Mouse (Mus musculus) left cerebral cortex, postnatal 36 days (tissue): Measurements from ENCODE around the gene Gjc2. TPM values are rescaled to one million over a fixed set of nuclear protein-coding genes. Genes with fewer than 3 reads are reported as not detected.

Source experiments
- DNase-seq, 2 experiments: peaks; one replicate each; pipeline ENCODE4 v3.0.0; 2021 to 2022; ENCODE audit warnings: low spot score in 2 of 2, mixed read lengths in 1 of 2
- intact Hi-C: fragments of 180-260 bp; cut with DNase I; formaldehyde crosslinking; loops from one replicate; pipeline ENCODE4 v1.15.1; 2025
- total RNA-seq, 2 experiments: library from RNA; stranded (reverse); gene quantifications; 2 replicates each; pipeline ENCODE4 v1.2.3; 2021

The Gjc2 gene
- total RNA-seq, 2 experiments from 2014 or later, result 10.1 to 17.5 TPM

DNA sequence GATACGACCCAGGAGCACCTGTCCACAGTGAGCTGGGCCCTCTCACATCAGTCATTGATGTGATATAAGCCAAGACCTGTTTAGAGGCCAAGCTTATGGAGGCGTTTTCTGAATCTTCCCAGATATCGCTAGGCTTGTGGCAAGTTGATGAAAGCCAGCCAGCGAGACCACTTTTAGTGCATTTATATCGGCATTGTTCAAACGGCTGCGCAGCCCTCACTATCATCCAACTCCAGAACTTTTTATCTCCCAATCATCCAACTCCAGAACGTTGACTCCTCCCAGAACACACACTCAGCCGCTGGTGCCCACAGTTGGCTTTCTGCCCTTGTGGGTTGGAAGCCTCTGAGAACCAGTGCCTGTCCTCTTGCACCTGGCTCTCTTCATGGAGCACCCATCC lies 18.6 kb downstream of the Gjc2 start:
- intact Hi-C loops, result no loop called here
- no peak for DNase-seq

DNA sequence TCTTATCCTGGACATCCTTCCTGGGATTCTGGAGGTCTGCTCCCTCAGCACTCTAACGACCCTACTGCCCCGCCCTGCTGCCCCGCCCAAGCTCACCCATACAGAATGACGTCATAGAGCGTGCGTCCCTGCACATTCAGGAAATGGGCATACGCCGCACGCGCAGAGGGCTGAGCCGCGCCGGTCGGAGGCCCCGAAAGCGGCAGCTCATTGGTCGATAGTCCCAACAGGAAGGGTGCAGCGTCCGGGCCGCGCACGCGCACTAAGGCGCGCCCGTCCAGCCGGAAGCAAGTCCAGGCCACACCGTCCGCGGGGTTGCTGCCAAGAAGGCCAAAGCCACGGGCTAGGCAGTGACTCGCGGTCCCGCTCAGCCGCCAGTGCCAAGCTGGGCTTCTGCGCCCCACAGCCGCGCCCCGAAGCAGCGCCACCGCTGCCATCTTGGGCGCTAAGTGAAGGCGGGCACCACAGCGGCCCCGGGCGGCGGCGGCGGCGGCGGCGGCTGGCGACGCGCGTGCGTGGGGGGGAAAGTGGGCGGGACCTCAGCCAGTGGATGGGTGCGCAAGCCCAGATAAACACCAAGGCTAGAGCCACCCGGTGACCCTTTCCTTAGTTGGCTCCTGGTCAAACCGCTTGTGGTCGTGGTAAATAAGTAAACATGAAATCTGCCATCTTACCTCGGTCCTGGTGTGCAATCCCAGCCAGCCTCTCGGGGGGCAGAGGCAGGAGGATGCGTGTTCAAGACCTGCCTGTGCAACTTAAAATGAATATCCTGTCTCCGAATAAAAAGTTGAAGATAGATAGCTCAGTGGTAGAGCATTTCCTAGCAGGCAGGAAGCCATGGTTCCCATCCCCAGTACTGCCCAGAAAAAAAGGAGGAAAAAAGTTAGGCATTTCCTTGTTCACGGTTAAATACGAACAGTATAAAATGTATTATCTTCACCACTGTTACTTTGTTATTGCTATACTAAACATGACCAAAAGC lies 19.5 kb downstream of the Gjc2 start, which contains the start of gene Iba57:
Gene Iba57, minus strand, starts transcription at position 485 of the 982 bp plus-strand sequence.
- intact Hi-C loops, result no loop called here
- DNase-seq, result peak; percentile 99 to 100

- no peak for DNase-seq
- intact Hi-C loops, result no loop called here
Observed at GRCm38 (mm10) chr11:59162443-59163254, 20.4 kb downstream of the Gjc2 start.

DNA sequence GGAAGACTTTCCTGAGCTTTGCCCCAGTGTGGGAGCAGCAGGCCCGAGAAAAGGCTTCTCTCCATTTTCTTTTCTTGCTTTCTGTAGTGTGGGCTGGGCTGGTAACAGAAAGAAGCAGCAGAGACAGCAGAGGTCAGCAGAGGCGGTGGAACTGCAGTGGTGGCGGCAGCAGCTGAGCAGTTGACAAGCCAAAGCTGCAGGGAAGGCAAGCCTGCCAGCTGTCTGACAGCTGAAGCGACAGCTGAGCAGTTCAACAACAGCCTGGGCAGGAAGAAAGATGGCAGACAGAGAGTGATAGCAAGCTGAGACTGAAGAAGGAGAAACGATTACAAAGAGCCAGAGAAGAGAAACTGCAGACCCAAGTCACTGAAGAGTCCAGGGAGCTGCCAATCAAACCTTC lies 21.6 kb downstream of the Gjc2 start:
- intact Hi-C loops, result no loop called here

DNA sequence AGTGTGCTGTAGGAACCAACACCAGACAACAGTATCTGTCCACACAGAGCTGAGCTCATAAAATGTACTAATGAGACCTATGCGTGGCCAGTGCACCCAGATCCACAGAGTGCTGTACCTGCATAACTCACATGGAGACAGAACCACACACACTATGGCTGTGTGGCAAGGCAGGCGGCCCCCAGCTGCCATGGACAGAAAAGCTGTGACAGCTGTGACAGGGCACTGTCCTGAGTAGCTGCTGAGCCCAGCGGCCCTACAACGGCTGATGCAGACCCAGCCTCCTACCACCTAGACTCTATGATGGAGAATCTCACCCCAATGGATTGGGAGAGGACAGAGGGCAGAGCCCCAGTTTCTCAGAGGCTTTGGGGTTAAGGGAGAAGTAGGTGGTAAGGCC lies 23.5 kb downstream of the Gjc2 start:
- intact Hi-C loops, result no loop called here
- DNase-seq, result no peak

More for the DNA sequence above, 21.6 kb downstream of the Gjc2 start:
- no peak for DNase-seq

GRCm38 (mm10) chr11:59159099-59159498 lies 23.9 kb downstream of the Gjc2 start:
- DNase-seq, result no peak
- intact Hi-C loops, result no loop called here

GRCm38 (mm10) chr11:59155900-59156299 lies 27.1 kb downstream of the Gjc2 start:
- intact Hi-C loops, result no loop called here
- no peak for DNase-seq

DNA sequence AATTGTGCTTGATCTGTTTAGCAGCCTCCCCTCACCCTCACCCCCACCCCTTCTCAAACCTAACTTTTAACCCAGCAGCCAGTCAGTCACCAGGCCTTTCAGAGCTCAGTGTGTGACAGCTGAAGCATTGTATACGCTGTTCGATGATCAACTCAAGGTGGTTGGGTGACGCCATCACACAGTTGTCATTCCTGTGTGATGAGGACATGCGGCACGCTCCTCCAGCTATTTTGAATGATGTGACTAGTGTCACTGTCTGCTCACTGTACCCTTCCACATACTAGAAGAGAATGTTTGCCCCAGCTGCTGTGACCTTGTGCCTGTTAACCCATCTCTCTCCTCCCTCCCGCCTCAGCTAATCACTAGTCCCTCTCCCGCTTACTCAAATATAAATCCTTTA lies 28.8 kb downstream of the Gjc2 start:
- no peak for DNase-seq

DNA sequence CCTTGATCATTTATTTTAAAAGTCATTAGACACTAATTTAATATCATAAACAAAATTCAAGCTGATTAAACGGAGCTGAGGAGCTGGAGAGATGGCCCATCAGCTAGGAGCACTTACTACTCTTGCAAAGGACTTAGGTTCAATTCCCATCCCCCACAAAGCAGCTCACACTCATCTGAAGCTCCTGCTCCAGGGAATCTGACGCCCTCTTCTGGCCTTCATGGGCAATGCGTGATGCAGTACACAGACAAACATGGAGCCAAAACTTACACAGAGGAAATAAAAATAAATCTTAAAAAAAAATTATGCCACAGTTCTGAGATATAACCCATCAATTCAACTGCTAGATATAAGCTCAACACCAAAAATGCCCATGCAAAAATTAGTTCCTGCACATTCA lies 31.3 kb downstream of the Gjc2 start:
- no peak for DNase-seq
- intact Hi-C loops, result no loop called here

More for the DNA sequence above, 28.8 kb downstream of the Gjc2 start:
- intact Hi-C loops, result no loop called here

DNA sequence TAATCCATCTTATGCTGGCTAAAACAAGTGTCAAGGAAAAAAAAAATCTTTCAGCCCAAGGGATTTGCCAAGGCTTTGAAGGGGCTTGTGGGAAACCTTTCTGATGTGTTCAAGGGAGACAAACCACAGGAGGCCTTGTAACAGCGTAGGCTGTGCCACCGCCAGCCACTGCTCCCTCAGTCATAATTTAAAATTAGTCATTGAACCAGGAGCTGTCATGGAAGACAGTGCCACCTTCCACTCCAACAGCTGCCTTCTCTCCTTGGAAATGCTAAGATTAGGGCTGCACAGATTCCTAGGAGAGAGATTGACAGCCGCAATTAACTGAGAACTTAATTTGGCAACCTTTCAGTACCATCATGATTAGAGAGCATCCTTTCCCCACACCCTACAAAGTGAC lies 33.7 kb downstream of the Gjc2 start:
- intact Hi-C loops, result no loop called here
- DNase-seq, result no peak

- intact Hi-C loops, result no loop called here
- no peak for DNase-seq
Observed at GRCm38 (mm10) chr11:59142962-59143361, 40.1 kb downstream of the Gjc2 start.

GRCm38 (mm10) chr11:59141772-59142370 lies 41.1 kb downstream of the Gjc2 start:
- intact Hi-C loops, result no loop called here
- no peak for DNase-seq

DNA sequence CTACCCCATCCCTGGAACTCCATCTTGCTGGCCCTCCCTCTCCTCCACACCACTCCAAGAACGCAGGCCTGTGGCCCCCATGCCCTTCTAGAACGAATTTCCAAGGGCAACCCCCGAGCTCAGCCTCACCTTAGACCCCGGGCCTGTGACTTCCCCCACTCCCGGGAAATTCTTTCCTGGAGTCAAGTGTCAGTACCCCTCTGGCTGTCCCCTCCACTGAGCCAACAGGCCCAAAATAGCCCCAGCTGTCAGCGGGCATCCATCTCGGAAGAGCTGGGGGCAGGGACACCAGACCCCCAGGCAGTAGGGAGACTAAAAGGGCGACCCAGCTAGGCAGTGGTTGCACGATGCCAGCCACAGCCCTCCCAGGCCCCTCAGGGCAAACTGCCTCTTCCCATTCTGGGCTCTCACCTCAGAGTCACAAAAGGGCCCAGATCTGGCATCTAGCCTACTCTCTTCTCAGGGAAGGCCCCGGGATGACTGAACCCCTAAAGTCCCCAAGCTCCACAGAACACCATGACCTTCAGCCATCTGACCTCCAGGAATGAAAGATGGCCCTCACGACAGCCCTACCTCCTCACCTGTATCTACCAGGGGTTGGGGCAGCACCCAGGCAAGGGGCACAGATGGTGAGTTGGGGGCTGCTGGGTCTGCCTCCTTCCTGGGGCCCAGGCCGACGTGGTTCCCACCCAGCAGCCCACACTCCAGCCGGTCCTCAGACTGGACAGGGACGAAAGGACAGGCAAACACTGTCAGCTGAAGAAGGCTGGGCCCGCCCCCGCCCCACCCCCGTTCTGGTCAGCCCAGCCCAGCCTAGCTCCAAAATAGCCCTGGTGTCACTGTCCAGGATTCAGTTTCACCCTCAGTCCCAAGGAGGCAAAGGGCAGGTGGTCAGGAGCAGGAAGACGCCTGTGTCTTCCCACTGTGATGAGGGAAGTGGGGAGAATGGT lies 44.2 kb downstream of the Gjc2 start:
- intact Hi-C loops, result no loop called here
- DNase-seq, result no peak

DNA sequence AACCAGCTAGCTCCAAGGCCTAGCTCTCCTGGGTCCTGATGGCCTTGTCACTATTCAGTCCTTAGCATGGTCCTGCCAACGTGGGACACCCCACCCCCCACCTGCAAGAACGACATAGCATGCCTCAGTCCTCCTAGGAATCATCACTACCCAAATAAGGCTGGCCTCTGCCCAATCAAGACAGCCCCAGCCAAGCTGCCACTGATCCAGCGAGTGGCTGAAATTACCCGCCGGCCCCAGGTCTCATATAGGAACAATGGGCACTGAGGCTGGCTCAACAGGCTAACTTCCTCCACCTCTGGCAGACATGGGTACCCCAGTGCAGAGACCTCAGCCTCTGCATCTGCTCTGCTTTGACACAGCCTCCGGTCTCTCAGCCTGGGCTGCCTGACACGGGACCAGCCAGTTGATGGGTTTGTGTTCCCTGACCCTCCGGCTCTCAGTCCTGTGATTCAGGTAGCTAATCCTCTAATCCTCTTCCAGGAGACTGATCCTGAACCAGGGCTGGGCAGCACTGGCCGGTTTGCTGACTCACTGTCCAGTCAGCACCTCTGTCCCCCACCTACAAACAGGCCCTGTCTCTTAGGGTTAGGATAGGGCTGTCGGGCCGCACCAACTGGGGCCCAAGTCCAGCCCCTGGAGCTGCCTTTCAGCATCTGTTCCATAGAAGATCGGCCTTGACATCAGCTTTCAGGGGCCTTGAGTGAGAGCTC lies 45.9 kb downstream of the Gjc2 start:
- DNase-seq, result no peak

GRCm38 (mm10) chr11:59135904-59136452 lies 47.0 kb downstream of the Gjc2 start, which contains the start of gene Obscn:
Obscn (minus strand) TSS chr11:59136402.
- intact Hi-C loops, result no loop called here
- DNase-seq, result peak in 1 of 2 experiments; percentile 9

More for the DNA sequence above, 45.9 kb downstream of the Gjc2 start:
- intact Hi-C loops, result no loop called here

DNA sequence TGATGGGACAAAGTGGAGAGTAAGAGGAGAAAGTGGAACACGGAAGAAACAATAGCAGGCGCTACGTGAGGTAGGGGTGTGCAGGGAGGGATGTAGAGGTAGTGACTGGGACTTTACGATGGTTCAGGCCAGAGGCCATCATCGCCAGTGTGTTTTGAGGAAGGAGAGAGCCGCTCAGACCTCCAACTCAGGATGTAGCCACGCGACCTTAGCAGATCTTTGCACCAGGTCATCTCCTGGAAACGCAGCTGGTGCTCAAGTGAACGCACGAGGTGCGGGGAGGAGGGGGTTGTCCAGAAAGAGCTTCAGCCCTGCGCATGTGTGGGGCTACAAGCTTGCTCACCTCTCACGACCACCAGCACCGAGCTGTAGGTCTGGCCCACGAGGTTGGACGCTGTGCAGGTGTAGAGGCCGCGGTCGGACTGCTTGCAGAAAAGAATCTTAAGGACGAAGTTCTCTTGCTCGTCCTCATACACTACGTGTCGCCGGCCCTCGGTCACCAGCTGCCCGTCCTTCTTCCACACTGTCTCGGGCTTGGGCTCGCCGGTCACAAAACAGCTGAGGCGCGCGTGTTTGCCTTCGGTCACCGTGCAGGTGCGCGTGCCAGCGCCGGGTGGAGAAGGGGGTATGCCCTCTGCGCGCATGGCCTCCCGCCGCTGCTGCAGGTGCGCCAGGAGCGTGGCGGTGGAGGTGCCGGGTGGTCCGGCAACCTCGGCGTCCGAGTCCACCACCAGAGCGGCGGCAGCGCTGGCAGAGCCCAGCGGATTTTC lies 47.8 kb downstream of the Gjc2 start:
- no peak for DNase-seq
- intact Hi-C loops, result no loop called here

DNA sequence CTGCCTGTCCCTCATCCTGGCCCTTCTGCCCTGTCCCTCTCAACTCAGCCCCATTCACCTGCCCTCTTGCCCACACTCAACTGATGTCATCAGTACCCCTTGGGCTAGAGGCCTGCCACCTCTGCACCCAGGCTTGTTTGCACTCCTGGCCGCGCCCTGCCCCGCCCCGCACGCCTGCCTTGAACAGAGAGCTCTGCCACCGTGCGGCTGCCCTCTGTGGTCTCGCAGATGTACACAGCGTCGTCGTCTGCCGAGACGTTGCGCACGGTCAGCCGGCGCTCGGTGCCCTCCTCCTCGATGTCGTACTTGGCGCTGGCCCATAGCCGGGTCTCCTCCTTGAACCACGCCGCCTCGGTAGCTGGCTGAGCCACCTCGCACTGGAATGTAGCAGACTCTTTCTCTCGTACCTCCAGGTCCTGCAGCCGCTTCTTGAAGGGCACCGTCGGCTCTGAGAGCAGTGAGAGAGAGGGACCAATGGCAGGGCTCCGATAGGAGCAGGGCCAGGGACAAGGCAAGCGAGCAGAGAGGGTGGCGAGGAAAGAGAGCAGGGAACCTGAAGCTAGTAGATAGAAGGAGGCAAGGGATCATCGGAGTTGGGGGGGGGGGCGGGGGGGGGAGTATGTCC lies 48.5 kb downstream of the Gjc2 start:
- DNase-seq, result no peak
- intact Hi-C loops, result no loop called here
